Mouse (Mus musculus) ES-E14 (cell line): ENCODE measurements around the gene Nt5c2.

ENCODE experiments used
- HCFC1 ChIP-seq: IDR thresholded peaks from 2 replicates; pipeline ENCODE4 v1.6.1; 2012; ENCODE audit warnings: low read length, inconsistent platforms, borderline replicate concordance; ENCODE audit not compliant: insufficient read depth
- ZC3H11A ChIP-seq: IDR thresholded peaks from 2 replicates; pipeline ENCODE4 v1.6.1; 2012; ENCODE audit warnings: low read depth, mild to moderate bottlenecking, inconsistent platforms, low read length, borderline replicate concordance

DNA sequence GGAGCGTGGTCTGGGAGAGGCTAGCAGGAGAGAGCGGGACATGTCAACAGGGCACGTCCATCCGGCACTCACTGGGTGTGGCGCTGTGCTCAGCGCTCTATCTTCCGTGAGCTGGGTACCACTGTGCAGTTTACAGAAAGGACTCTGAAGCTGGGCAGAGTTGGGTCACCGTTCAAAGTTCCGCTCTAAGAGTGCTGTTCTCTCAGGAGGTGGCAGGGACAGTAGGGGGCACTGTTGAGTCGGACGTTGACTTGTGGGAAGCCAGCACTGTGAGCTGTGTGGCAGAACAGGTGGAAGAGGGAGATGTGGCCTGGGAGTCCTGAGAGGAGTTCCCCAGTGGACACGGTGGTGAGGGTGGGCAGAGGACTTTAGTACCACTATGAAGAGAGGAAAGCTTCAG, 139.2 kb downstream of the Nt5c2 start:
- TF ChIP-seq ZC3H11A (0 out of 2 replicates have a peak, but pooled peaks have one; percentile 8), HCFC1 (no peak)
